Mouse (Mus musculus) ES-Bruce4 (cell line): ENCODE measurements around the gene Trappc12. TPM values are rescaled to one million over a fixed set of nuclear protein-coding genes. Genes with fewer than 3 reads are reported as not detected.
A peak's percentile ranks its signal among the peaks of the same experiment; 100 is the strongest.

ENCODE experiments used
- H3K27ac ChIP-seq: 2 replicates; pipeline ENCODE4 v1.5.1; 2012; ENCODE audit warnings: low read length, inconsistent platforms; ENCODE audit not compliant: insufficient read depth
- H3K27me3 ChIP-seq: 2 replicates; pipeline ENCODE4 v1.6.1; 2012; ENCODE audit warnings: mild to moderate bottlenecking, low read length, inconsistent platforms; ENCODE audit not compliant: control insufficient read depth, poor library complexity, insufficient read depth, severe bottlenecking
- H3K36me3 ChIP-seq: 2 replicates; pipeline ENCODE4 v1.6.1; 2012; ENCODE audit warnings: inconsistent platforms, mild to moderate bottlenecking, low read length, moderate library complexity; ENCODE audit not compliant: control insufficient read depth, poor library complexity, insufficient read depth, severe bottlenecking
- H3K4me1 ChIP-seq: one replicate; pipeline ENCODE4 v1.8.1; 2011; ENCODE audit warnings: low read length; ENCODE audit not compliant: control insufficient read depth, insufficient read depth
- H3K4me3 ChIP-seq: 2 replicates; pipeline ENCODE4 v1.5.1; 2011; ENCODE audit warnings: low read depth, mild to moderate bottlenecking, low read length
- H3K9ac ChIP-seq: 2 replicates; pipeline ENCODE4 v1.6.1; 2012; ENCODE audit warnings: low read depth, mild to moderate bottlenecking, inconsistent platforms; ENCODE audit not compliant: poor library complexity, severe bottlenecking
- H3K9me3 ChIP-seq: replicated peaks from 2 replicates; pipeline ENCODE4 v1.6.1; 2012; ENCODE audit warnings: mild to moderate bottlenecking, low read length, inconsistent platforms; ENCODE audit not compliant: control insufficient read depth, poor library complexity, insufficient read depth, severe bottlenecking
- CTCF ChIP-seq: IDR thresholded peaks from one replicate; pipeline ENCODE4 v1.8.1; 2011; ENCODE audit warnings: low read depth, low read length
- EP300 ChIP-seq: IDR thresholded peaks from 2 replicates; pipeline ENCODE4 v1.6.1; 2011; ENCODE audit warnings: low read depth, low read length; ENCODE audit not compliant: insufficient read depth
- POLR2A ChIP-seq: IDR thresholded peaks from one replicate; pipeline ENCODE4 v1.8.1; 2011; ENCODE audit warnings: low read length; ENCODE audit not compliant: insufficient read depth
- polyA plus RNA-seq: library from polyadenylated mRNA; stranded (reverse); fragments of >200 nt; gene quantifications from 2 replicates; pipeline ENCODE4 v1.2.4, GENCODE M21; 2011; ENCODE audit warnings: low read depth; ENCODE audit not compliant: missing spikeins, insufficient read depth, insufficient read length

Trappc12 gene
- polyA plus RNA-seq: 27.4 and 29.6 TPM in 2 replicates

DNA sequence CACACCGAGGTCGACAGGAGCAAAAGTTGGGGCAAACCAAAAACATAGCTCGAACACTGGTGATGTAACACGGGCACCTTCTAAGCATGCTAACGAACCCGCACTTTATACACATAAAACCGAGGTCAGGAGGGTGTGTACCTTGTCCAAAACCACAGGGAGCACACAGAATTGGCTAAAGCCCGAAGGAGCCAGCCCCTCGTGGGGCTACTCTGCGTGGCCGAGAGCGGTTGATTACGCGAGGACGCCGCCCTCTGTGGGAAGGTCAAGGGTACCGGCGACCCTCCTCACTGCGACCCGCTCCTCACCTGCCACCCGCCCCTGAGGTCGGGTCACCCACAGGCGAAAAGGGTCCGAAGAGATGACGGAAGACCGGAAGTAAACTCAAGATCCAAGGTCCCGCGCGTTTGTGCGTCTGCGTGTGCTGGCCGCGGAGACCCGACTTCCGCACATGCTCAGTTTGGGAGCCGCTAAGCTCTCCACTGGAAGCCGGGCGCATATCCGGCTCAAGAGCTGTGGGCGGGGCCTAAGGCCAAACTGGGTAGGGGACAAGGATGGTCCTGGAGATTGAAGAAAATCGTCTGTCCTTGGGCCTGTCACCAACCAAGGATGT lies at the start of gene Trappc12:
TSS of gene Trappc12 (minus strand) at position 452 of the 613 bp plus-strand sequence.
- H3K36me3 ChIP-seq: peaks cover 6% of the 10 kb centered on the region; the same call in 1 of the 2 replicates
- peaks cover 2% of the 10 kb centered on the region for H3K4me1 ChIP-seq
- H3K9me3 ChIP-seq: no peaks in the 10 kb centered on the region
- no peak for TF ChIP-seq CTCF
- TF ChIP-seq EP300: no peak
- no peak for TF ChIP-seq POLR2A
- no peaks in the 10 kb centered on the region for H3K27me3 ChIP-seq
- H3K4me3 ChIP-seq: peak within 1 kb of the TSS; percentile 97
- no peak within 1 kb of the TSS for H3K27ac ChIP-seq
- peak within 1 kb of the TSS; percentile 82 for H3K9ac ChIP-seq

DNA sequence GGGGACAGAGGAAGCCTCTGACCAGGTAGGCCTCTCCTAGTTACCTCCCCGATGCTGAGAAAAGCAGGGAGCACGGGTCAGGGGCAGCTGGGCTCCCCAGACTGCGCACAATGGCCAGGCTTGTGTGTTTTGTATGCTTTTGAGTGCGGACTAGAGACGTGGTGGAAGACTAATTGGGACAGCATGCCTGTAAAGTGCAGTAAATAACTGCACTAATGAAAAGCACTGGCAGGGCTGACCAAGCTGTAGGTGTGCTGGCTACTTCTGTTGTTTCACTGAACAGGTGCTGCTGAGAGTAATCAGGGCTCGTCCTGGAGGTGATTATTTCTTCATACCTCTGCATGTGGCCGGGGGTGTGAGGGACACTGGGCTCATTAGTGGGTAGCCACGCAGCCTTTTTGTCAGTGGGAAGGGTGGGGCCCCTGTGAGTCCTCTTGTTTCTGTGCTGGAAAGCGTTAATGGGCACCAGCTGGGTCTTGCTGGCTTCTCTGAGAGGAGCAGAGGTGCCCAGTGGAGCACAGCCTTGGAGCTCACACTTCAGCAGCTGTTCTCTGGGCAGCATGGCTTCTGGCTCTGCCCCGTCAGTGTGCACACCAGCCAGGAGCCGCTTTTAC lies 49.6 kb upstream of the Trappc12 start:
- Histone ChIP-seq H3K9me3 (peaks cover 13% of the 10 kb centered on the region), H3K4me3 (no peak overlapping the region), H3K4me1 (peaks cover 3% of the 10 kb centered on the region), H3K27ac (no peak overlapping the region), H3K36me3 (no peaks in the 10 kb centered on the region), H3K27me3 (no peaks in the 10 kb centered on the region), H3K9ac (no peak overlapping the region)
- no peak for TF ChIP-seq POLR2A
- TF ChIP-seq EP300: no peak
- TF ChIP-seq CTCF: no peak

DNA sequence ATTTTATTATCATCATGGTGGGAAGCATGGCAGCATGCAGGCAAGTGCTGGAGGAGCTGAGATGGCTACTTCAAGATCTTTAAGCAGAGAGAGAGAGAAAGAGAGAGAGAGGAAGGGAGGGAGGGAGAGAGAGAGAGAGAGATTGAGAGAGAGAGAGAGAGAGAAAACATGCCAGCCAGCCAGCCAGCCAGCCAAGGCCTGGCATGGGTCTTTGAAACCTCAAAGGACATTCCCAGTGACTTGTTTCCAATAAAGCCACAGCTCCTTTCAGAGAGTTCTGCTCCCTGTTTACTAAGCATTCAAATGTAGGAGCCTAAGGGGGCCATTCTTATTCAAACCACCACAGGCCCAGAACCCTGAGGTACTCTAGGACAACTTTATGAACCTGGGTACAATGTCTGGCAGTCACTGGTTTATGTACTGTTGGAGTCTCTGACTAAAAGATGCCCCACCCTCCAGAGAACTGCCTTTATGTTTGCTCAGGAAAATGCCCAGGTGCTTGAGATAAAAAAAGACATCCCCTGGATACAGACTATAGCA lies 46.7 kb upstream of the Trappc12 start:
- Histone ChIP-seq H3K9me3 (peaks cover 13% of the 10 kb centered on the region), H3K4me3 (no peak overlapping the region), H3K27me3 (no peaks in the 10 kb centered on the region), H3K4me1 (no peaks in the 10 kb centered on the region), H3K27ac (peak overlapping the region; percentile 71; the same call in 1 of the 2 replicates), H3K36me3 (no peaks in the 10 kb centered on the region), H3K9ac (no peak overlapping the region)
- TF ChIP-seq POLR2A (no peak), CTCF (no peak), EP300 (no peak)

DNA sequence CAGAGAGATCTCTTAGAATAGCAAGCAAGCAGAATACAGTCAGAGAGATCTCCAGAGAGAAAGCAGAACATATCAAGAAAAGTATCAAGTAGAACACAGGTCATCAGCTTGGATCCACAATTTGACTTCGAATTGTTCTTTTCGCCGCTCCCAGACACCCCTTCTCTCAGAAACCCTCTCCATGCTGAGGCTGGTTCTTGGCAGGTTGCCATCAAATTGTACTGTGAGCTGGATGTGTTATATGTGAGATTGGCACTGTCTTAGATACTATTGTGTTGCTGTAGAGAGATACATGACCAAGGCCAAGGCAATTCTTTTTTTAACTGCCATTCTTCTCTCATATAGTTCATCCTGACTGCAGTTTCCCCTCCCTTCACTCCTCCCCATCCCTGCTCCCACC lies 44.8 kb upstream of the Trappc12 start:
- Histone ChIP-seq H3K4me3 (no peak overlapping the region), H3K36me3 (no peaks in the 10 kb centered on the region), H3K4me1 (no peaks in the 10 kb centered on the region), H3K27ac (no peak overlapping the region), H3K9me3 (peaks cover 13% of the 10 kb centered on the region), H3K9ac (no peak overlapping the region), H3K27me3 (no peaks in the 10 kb centered on the region)
- no peak for TF ChIP-seq CTCF
- no peak for TF ChIP-seq POLR2A
- no peak for TF ChIP-seq EP300

DNA sequence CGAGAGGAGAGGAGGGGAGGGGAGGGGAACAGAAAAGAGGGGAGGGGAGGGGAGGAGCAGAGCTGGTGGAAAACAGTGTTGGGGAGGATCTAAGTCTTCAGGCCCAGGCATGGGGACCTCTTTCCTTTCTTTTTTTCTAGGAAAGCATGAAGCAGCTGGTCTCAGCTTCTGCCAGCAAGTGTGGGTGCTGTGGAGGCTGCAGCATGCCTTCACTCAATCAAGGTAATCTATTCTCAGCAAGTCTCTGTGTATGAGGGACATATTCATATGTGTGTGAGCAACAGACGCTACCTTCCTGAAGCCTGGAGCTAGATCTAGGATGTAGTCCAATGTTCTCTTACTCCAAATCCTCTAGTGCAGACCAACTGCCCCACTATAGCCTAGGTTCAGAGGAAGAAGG lies 43.4 kb upstream of the Trappc12 start:
- no peak overlapping the region for H3K27ac ChIP-seq
- no peaks in the 10 kb centered on the region for H3K36me3 ChIP-seq
- H3K4me3 ChIP-seq: no peak overlapping the region
- no peak overlapping the region for H3K9ac ChIP-seq
- no peaks in the 10 kb centered on the region for H3K4me1 ChIP-seq
- no peaks in the 10 kb centered on the region for H3K27me3 ChIP-seq
- TF ChIP-seq CTCF: no peak
- no peak for TF ChIP-seq EP300
- TF ChIP-seq POLR2A: no peak
- H3K9me3 ChIP-seq: peaks cover 13% of the 10 kb centered on the region

DNA sequence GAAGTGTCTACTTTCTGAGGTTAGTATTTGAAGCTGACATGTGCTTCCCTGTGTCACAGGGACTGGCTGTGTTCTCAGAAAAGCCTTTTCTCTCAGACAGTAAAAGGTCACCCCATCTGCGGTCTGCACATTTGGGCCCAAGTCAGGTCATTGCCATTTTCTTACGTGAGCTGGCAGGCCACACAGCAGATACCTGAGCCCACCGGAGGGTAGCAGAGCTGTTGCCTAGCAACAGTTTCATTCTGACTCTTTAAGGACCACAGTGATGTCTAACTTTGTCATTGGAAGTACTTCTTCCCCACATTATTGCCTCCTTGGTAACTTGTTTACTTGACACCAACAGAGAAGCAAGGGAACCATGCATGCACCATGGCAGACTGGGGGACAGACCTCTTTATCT lies 42.3 kb upstream of the Trappc12 start:
- H3K9me3 ChIP-seq: peaks cover 4% of the 10 kb centered on the region
- TF ChIP-seq EP300 (no peak), CTCF (no peak), POLR2A (no peak)
- H3K9ac ChIP-seq: no peak overlapping the region
- no peaks in the 10 kb centered on the region for H3K4me1 ChIP-seq
- H3K36me3 ChIP-seq: no peaks in the 10 kb centered on the region
- no peaks in the 10 kb centered on the region for H3K27me3 ChIP-seq
- H3K27ac ChIP-seq: no peak overlapping the region
- no peak overlapping the region for H3K4me3 ChIP-seq
